Mouse (Mus musculus): ENCODE data around the gene Rabggtb.
"Not testable (repeated sequence)": the region's sequence is repeated elsewhere in the genome, so short reads cannot be mapped to it uniquely, and the experiment has no call there.

Rabggtb gene

DNA sequence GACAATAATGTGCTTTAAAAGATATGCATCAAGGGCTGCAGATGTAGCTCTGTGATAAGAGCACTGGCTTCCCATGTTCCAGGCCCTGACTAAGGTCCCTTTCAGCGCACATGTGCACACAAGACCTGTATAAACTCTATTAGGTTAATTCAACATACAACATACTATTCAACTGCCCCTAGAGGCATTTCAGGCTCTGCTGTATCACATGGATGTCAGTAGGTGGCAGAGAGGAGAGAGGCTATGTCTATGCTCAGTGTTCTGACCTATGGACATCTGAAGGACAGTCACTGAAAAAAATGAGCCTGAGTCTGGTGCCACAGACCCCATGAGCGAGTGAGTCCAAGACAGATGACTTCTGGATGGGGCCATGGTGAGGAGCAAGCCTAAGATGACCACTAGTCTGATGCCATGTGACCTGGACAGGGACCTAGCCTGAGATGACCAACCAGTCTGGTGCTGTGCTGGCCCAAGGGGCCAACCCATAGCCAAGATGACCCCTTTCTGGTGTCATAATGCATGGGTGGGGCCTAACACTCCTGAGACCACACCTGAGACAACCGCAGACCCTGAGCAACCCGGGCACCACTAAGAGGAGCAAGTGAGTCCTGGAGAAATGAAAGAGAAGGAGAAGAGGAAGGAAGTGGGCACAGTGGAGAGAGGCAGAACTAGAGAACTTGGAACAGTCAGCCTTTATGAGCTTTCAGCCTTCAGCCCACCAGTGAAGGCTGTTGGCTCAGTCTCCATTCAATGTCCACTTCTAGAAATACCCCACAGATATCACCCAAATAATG lies 48.0 kb downstream of the Rabggtb start:
- no peak for DNase-seq (ENCODE audit: low read depth, low spot score)

DNA sequence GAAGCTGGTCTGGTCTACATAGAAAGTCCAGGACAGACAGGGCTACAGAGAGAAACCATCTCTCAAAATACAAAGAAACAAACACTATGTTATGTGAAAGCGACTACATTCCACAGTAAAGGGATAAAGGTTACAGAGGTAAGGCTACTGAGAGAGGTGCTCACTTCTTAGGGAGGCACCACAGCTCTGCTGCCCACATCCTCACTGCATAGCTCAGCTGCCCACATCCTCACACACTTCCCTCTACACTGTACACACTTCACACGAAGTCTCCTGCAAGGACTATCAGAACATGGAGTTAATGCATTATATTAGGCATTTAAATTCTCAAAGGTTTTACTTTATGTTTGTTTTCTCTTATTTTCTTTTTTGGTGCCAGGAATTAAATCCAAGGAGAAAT lies 49.0 kb downstream of the Rabggtb start:
- DNase-seq (ENCODE audit: low read depth, low spot score), result no peak

DNA sequence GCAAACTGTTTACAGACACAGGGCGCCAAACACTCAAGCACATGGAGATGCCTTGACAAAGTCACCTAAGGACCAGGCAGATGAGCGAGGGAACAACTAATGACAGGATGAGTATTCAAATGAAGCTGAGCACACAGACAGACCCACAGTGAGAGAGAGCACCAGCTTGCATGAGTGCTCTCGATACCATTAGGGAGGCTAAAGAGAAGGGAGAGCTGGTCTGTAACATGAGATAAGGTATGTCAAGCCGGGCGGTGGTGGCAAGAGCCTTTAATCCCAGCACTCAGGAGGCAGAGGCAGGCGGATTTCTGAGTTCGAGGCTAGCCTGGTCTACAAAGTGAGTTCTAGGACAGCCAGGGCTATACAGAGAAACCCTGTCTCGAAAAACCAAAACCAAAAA lies 52.4 kb downstream of the Rabggtb start:
- DNase-seq (ENCODE audit: low read depth, low spot score), result not testable (repeated sequence)

DNA sequence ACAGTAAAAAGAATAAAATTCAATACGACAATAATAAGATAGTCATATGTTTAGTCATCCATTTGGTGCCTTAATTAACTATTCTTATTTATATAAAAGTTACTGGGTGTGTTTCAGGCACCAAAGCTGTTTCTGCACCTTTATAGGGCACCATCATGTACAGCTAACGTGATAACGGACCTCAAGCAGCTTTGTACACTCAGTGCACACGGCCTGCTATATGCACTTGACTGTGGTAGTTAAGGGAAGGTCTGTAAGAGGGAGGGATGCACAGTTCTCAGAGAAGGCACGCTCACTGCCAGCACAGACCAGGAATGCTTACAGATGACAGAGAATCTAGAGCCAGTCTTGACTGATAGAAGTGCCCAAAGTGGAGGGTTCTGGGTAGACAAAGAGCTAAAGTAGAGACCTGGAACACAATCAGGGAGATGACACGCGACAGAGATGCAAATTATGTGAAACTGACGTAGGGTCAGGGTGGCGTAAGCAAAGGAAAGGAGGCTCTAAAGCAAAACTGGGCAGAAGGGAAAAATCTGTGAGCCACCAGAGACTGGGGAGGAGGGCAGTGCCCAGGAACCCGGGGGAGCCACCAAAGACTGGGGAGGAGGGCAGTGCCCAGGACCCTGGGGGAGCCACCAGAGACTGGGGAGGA lies 54.3 kb downstream of the Rabggtb start:
- DNase-seq (ENCODE audit: low read depth, low spot score), result no peak

Measured in embryo, embryonic 11.5 days (tissue).